Mouse (Mus musculus): ENCODE measurements at regions not wholly inside any gene's neighbourhood (a gene's known extent, or its start where the extent isn't known, plus 50 kb on each side); places are given as distances from the start of the nearest gene placed in this dataset.
"Not testable (repeated sequence)": the region's sequence is repeated elsewhere in the genome, so short reads cannot be mapped to it uniquely, and the experiment has no call there.

DNA sequence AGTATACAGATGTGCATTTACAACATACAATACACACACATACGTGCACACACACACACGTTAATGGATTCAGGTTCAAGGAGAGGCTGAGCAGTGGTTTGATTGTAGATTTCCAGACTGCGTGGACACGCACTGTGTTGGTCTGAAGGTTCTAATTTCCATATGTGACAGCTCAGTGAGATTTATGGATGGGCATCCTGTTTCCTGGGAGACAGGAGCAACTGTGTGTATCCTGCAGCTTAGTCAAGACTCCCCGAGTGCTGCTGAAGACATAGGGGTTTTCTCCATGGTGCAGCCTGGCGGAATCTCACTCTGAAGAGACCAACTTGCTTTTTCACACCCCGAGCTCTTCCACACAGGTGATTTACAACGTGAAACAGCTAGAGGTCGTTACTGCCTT lies 119.3 kb upstream of the Foxk1 start:
- no peak for DNase-seq

GRCm38 (mm10) chr5:142287981-142288380 lies 113.3 kb upstream of the Foxk1 start:
- peak; percentile 8 for DNase-seq

DNA sequence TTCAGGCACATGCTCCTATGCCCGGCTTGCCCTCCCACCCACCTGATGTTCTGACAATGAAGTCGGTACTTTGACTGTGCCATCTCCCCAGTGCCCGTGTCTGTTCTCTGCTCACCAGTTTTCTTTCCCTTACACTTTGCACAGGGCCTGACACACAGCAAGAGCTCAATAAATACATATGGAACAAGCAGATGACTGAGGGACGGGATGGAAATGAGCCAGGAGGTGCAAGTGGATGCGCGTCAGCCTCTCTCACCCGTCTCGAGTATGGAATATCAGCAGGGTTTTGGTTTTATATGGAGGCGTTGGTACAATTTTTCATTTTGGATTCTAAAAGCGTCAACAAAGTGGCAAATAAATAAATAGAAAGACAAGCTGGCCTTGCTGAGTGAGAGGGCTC lies 109.8 kb upstream of the Foxk1 start:
- no peak for DNase-seq

DNA sequence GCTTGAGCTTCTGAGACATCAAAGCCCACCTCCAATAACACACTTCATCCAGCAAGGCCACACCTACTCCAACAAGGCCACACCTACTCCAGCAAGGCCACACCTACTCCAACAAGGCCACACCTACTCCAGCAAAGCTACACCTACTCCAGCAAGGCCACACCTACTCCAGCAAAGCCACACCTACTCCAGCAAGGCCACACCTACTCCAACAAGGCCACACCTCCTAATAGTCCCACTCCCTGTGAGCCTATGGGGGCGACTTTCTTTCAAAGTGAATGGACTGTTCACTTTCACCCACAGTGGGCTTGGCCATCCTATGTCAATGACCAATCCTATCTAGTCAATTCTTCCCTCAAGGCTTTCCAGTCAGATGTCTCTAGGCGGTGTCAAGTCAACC lies 104.9 kb upstream of the Foxk1 start:
- not testable (repeated sequence) for DNase-seq

- no peak for DNase-seq
Measured at GRCm38 (mm10) chr5:142299621-142300020, 101.7 kb upstream of the Foxk1 start.

DNA sequence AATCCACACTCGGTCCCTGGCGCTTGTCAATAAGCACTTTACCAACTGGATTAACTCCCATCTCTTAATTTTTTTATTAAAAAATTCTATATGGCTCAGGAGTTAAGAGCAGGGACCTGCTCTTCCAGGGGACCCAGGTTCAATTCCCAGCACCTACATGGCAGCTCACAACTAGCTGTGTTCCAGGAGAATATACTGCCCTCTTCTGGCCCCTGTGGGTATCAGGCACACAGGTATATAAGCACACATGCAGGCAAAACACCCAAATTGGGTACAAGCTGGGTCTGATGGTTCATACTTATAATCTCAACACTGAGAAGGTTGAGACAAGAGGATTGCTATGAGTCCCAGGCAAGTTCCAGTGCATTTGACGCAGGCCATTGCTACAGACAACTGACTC lies 92.8 kb upstream of the Foxk1 start:
- no peak for DNase-seq

DNA sequence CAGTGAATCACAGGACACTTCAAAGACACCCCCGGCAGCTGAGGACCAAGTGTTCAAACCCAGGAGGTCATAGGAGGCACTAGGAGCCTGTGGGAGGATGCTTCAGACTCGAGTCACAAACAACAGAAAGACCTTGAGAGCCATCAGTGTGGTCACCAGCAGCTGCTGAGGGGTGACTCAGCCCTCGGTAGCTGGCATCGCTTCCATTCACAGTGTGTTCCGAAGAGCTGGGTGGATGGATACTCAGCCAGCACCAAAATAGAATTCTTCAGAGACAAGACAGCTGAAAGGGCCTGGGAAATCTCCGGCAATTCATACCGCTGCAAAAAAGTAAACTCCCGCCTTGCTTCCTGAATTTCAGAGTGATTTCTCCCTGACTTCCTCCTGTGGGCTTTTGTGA lies 87.4 kb upstream of the Foxk1 start:
- DNase-seq = peak; percentile 20

DNA sequence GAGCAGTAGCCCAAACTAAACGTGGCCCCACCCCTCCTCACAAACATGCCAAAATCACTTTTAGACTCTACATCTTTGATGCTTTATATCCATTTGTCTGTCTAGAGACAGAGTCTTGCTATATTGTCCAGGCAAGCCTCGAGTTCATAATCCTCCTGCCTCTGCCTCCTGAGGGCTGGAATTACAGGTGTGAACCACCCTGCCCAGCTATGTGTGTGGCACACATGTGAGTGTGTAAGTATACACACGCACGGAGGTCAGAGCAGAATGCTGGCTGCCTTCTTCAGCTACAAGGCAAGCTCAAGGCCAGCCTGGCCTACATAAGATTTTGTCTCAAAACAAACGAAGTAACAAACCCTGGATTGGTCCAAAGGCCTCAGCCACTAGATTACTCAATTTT lies 86.8 kb upstream of the Foxk1 start:
- no peak for DNase-seq

GRCm38 (mm10) chr5:142319268-142319667 lies 82.0 kb upstream of the Foxk1 start:
- DNase-seq = peak; percentile 71

DNA sequence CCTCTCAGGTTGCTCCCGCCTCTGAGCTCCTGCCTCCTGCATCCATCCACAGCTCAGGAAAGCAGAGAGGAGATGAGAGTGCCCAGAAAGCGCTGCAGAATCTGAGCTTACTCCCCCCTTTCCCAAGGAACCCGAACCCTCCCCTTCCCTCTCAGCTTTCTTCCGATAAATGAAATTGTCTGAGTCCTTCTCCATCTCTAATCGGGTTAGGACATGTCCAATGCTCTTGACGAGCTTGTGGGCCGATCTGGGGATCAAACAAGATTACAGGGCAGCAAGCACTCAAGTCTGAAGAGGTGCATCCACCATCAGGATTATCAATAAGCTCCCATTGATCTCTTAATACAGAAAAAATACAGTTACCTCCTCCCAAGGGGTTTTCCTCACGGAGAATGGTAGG lies 80.0 kb upstream of the Foxk1 start:
- no peak for DNase-seq

DNA sequence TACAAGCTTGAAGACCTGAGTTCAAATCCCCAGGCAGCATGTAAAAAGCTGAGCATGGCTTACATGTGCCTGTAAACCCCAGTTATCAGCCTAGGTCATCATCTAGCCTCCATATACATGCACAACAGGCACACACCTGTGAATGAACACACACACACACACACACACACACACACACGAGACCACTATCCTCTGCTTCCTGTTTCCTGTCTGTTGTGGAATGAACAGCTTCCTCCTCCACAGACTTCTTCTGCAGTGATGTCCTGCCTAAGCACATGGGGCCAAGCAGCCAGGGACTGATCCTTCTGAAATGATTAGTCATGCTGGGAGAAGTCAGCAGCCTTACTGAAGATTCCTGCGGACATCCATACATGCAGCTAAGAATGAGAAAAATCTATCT lies 76.4 kb upstream of the Foxk1 start:
- DNase-seq = no peak

DNA sequence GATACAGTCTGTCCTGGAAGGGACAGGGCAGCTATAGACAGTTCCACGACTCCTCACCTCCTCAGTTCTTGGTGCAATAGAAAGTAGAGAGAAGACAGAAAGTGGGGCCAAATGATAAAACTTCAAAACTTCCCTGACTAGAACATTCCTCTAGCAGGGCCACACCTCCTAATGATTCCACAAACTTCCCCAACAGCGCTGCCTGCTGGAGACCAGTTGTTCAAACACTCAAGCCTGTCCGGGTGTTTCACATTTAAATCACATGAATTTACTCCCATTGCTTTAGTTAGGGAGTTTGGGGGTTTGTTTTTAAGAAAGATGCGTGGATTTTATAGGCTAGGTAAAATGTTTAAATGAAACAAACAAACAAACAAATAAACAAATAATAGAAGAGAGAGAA lies 75.7 kb upstream of the Foxk1 start:
- DNase-seq = no peak

GRCm38 (mm10) chr5:142327261-142327660 lies 74.0 kb upstream of the Foxk1 start:
- peak; percentile 15 for DNase-seq

DNA sequence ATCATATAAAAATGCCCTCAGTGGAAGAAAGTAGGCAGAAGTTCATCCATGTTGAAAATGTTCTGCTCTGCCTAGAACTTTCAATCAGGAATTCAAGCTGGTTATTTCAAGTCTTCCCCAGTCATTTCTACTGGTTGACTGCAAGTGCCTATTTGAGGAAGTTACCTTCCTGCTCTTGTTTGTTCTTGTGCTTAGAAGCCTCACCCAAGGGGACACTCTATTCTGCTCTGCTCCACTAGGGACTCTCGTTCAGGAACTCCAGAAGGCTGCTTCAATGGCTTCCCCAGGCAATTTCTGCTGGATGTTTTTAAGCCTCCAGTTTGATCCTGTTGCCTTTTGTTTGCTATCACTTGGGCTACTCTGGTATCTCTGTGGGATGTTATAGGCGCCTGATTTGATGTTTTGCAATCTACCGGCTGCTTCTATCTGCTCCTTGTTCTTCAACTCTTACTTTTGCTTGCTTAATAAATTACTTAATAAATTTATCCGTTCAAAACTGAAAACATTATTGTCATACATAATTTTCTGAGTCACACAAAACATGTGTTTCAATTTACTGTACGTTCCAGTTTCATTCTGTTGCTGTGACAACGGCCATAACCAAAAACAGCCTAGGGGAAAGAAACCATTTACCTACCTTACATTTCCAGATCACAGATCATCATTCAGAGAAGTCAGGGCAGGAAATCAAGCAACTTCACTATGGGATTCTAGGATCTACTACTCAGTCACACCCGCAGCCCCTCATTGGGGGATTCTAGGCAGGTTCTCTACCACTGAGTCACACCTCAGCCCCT lies 71.4 kb upstream of the Foxk1 start:
- no peak for DNase-seq

- DNase-seq = no peak
Measured at GRCm38 (mm10) chr5:142332744-142333143, 68.6 kb upstream of the Foxk1 start.

GRCm38 (mm10) chr5:142337436-142337835 lies 63.9 kb upstream of the Foxk1 start:
- no peak for DNase-seq

GRCm38 (mm10) chr5:142338051-142338450 lies 63.2 kb upstream of the Foxk1 start:
- DNase-seq = no peak

- no peak for DNase-seq
Measured at GRCm38 (mm10) chr5:142340205-142341025, 60.9 kb upstream of the Foxk1 start.

GRCm38 (mm10) chr5:142341026-142341432 lies 60.3 kb upstream of the Foxk1 start:
- no peak for DNase-seq

GRCm38 (mm10) chr5:142346454-142346853 lies 54.8 kb upstream of the Foxk1 start:
- no peak for DNase-seq

DNA sequence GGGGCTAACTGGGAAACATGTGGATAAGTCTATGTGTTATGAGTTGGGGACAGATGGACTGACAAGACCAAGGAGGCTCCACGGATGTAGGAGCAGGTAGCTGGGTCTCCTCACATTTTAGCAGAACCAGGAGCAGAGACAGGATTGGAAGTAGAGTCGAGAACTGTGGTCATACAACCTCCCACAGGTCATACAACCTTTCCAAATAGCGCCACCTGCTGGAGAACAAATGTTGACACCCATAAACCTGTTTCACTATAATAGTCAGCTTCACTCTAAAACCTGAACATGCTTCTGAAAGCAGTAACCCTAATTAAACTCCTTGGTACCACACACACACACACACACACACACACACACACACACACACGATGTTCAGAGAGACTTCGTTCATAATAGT lies 50.7 kb upstream of the Foxk1 start:
- DNase-seq = no peak

Measured in cerebellum, adult 8-10 months (tissue).